Mouse (Mus musculus) E14TG2a.4 (cell line): ENCODE data around the gene Rab3c.

Experiments
- CTCF ChIP-seq: conservative IDR thresholded peaks from 2 replicates; pipeline ENCODE4 v1.5.1; 2014; ENCODE audit warnings: low read length
- NANOG ChIP-seq: IDR thresholded peaks from 2 replicates; pipeline ENCODE4 v1.6.1; 2014; ENCODE audit warnings: borderline replicate concordance, low read length, mixed read lengths
- POU5F1 ChIP-seq: IDR thresholded peaks from 2 replicates; pipeline ENCODE4 v1.6.1; 2014; ENCODE audit warnings: low read length, borderline replicate concordance

GRCm38 (mm10) chr13:110127613-110128258 is 153.1 kb downstream of the Rab3c start:
- TF ChIP-seq CTCF: no peak
- no peak for TF ChIP-seq POU5F1
- no peak for TF ChIP-seq NANOG
